Mouse (Mus musculus) limb, embryonic 13.5 days (tissue): Measurements from ENCODE around the gene Olfr263. TPM values are rescaled to one million over a fixed set of nuclear protein-coding genes. Genes with fewer than 3 reads are reported as not detected.

Experiments
- ATAC-seq: fragments of 200-750 bp; cut with Nextera tagmentation; 2 replicates; pipeline ENCODE4 v1.8.0; 2017; ENCODE audit warnings: low read depth, moderate number of reproducible peaks, moderate TSS enrichment; ENCODE audit not compliant: low FRiP score
- H3K27ac ChIP-seq: fragments of 300-500 bp; sonication (generic); 2 replicates; pipeline ENCODE4 v1.5.1; 2015; ENCODE audit warnings: inconsistent platforms, mild to moderate bottlenecking, moderate library complexity
- H3K27me3 ChIP-seq: fragments of 300-500 bp; sonication (generic); 2 replicates; pipeline ENCODE4 v1.6.1; 2015; ENCODE audit warnings: mild to moderate bottlenecking, inconsistent platforms
- H3K36me3 ChIP-seq: fragments of 300-500 bp; sonication (generic); 2 replicates; pipeline ENCODE4 v1.6.1; 2015; ENCODE audit warnings: inconsistent platforms, mild to moderate bottlenecking, moderate library complexity
- H3K4me1 ChIP-seq: fragments of 300-500 bp; sonication (generic); 2 replicates; pipeline ENCODE4 v1.6.1; 2015; ENCODE audit warnings: inconsistent platforms
- H3K4me2 ChIP-seq: fragments of 300-500 bp; sonication (generic); replicated peaks from 2 replicates; pipeline ENCODE4 v1.6.1; 2015; ENCODE audit warnings: inconsistent platforms, mild to moderate bottlenecking, moderate library complexity
- H3K4me3 ChIP-seq: fragments of 300-500 bp; sonication (generic); 2 replicates; pipeline ENCODE4 v1.5.1; 2015; ENCODE audit warnings: moderate library complexity, mild to moderate bottlenecking, inconsistent platforms
- H3K9ac ChIP-seq: fragments of 300-500 bp; sonication (generic); 2 replicates; pipeline ENCODE4 v1.6.1; 2015; ENCODE audit warnings: mild to moderate bottlenecking, inconsistent platforms
- H3K9me3 ChIP-seq: fragments of 300-500 bp; sonication (generic); 2 replicates; pipeline ENCODE4 v1.6.1; 2016; ENCODE audit warnings: inconsistent platforms
- WGBS: fragments of 180-500 bp; shearing (Covaris S2); methylation state at CpG from one replicate; pipeline ENCODE4 v1.1.7; 2015; 5-methylcytosine and 5-hydroxymethylcytosine counted together
- polyA plus RNA-seq: library from polyadenylated mRNA; unstranded; fragments of >200 nt; fragmentation: Nextera tagmentation; extraction: Ambion mirVana; gene quantifications from 2 replicates; pipeline ENCODE4 v1.2.1, GENCODE M21; 2015

Gene Olfr263
- polyA plus RNA-seq, 1 experiment from 2014 or later, result not detected

- no peak for ATAC-seq
- H3K27me3 ChIP-seq, result no peaks in the 10 kb centered on the region
- peak overlapping the region; percentile 69 for H3K4me2 ChIP-seq
- 7% methylated on average over 15 of the region's 15 CpGs for WGBS
- H3K4me3 ChIP-seq, result peak overlapping the region; percentile 62
- peak overlapping the region; percentile 51; the same call in 1 of the 2 replicates for H3K9ac ChIP-seq
- H3K36me3 ChIP-seq, result no peaks in the 10 kb centered on the region
- H3K27ac ChIP-seq, result peak overlapping the region; percentile 44; the same call in 1 of the 2 replicates
- H3K9me3 ChIP-seq, result no peaks in the 10 kb centered on the region
- peaks cover 23% of the 10 kb centered on the region for H3K4me1 ChIP-seq
These were observed 41.7 kb downstream of the Olfr263 start for GRCm38 (mm10) chr13:21171156-21171530.

GRCm38 (mm10) chr13:21171600-21172150 lies 42.2 kb downstream of the Olfr263 start:
- H3K4me2 ChIP-seq, result peak overlapping the region; percentile 69
- H3K9ac ChIP-seq, result peak overlapping the region; percentile 39; the same call in 1 of the 2 replicates
- H3K4me1 ChIP-seq, result peaks cover 19% of the 10 kb centered on the region
- H3K36me3 ChIP-seq, result no peaks in the 10 kb centered on the region
- under 1% methylated on average over 12 of the region's 12 CpGs for WGBS
- H3K27me3 ChIP-seq, result no peaks in the 10 kb centered on the region
- H3K9me3 ChIP-seq, result no peaks in the 10 kb centered on the region
- peak overlapping the region; percentile 62 for H3K4me3 ChIP-seq
- no peak overlapping the region for H3K27ac ChIP-seq
- no peak for ATAC-seq

GRCm38 (mm10) chr13:21172241-21173027 lies 43.0 kb downstream of the Olfr263 start:
- H3K4me1 ChIP-seq, result peaks cover 18% of the 10 kb centered on the region
- no peaks in the 10 kb centered on the region for H3K36me3 ChIP-seq
- 1% methylated on average over 16 of the region's 16 CpGs for WGBS
- peak; percentile 61 for ATAC-seq
- H3K4me2 ChIP-seq, result peak overlapping the region; percentile 69
- H3K27ac ChIP-seq, result peak overlapping the region; percentile 40; the same call in 1 of the 2 replicates
- peak overlapping the region; percentile 32; the same call in 1 of the 2 replicates for H3K9ac ChIP-seq
- H3K4me3 ChIP-seq, result peak overlapping the region; percentile 62
- H3K9me3 ChIP-seq, result no peaks in the 10 kb centered on the region
- H3K27me3 ChIP-seq, result no peaks in the 10 kb centered on the region

- Histone ChIP-seq H3K4me1 (peaks cover 18% of the 10 kb centered on the region), H3K9ac (peak overlapping the region; percentile 50), H3K4me2 (peak overlapping the region; percentile 69), H3K27me3 (no peaks in the 10 kb centered on the region), H3K9me3 (no peaks in the 10 kb centered on the region), H3K27ac (peak overlapping the region; percentile 69), H3K36me3 (no peaks in the 10 kb centered on the region), H3K4me3 (peak overlapping the region; percentile 62)
- under 1% methylated on average over 11 of the region's 11 CpGs for WGBS
- ATAC-seq, result peak; percentile 70
These were observed 43.6 kb downstream of the Olfr263 start for GRCm38 (mm10) chr13:21173072-21173471.

GRCm38 (mm10) chr13:21176733-21177132 lies 47.3 kb downstream of the Olfr263 start:
- 71% methylated on average over 11 of the region's 11 CpGs for WGBS
- H3K27me3 ChIP-seq, result no peaks in the 10 kb centered on the region
- H3K36me3 ChIP-seq, result peaks cover 2% of the 10 kb centered on the region; the same call in 1 of the 2 replicates
- no peak for ATAC-seq
- H3K27ac ChIP-seq, result no peak overlapping the region
- no peak overlapping the region for H3K4me2 ChIP-seq
- H3K4me3 ChIP-seq, result no peak overlapping the region
- no peaks in the 10 kb centered on the region for H3K9me3 ChIP-seq
- H3K9ac ChIP-seq, result no peak overlapping the region
- peaks cover 21% of the 10 kb centered on the region for H3K4me1 ChIP-seq

- no peak overlapping the region for H3K9ac ChIP-seq
- H3K27me3 ChIP-seq, result no peaks in the 10 kb centered on the region
- ATAC-seq, result no peak
- H3K27ac ChIP-seq, result no peak overlapping the region
- WGBS, result 62% methylated on average over 5 of the region's 5 CpGs
- no peaks in the 10 kb centered on the region for H3K9me3 ChIP-seq
- peaks cover 12% of the 10 kb centered on the region for H3K36me3 ChIP-seq
- H3K4me1 ChIP-seq, result peaks cover 27% of the 10 kb centered on the region
- H3K4me2 ChIP-seq, result no peak overlapping the region
- no peak overlapping the region for H3K4me3 ChIP-seq
These were observed 48.2 kb downstream of the Olfr263 start for GRCm38 (mm10) chr13:21177657-21178056.

GRCm38 (mm10) chr13:21178364-21178763 lies 48.9 kb downstream of the Olfr263 start:
- H3K27ac ChIP-seq, result no peak overlapping the region
- H3K4me1 ChIP-seq, result peaks cover 24% of the 10 kb centered on the region
- H3K4me3 ChIP-seq, result peak overlapping the region; percentile 99; the same call in 1 of the 2 replicates
- no peak for ATAC-seq
- H3K9me3 ChIP-seq, result no peaks in the 10 kb centered on the region
- WGBS, result 83% methylated on average over 5 of the region's 5 CpGs
- H3K9ac ChIP-seq, result peak overlapping the region; percentile 2; the same call in 1 of the 2 replicates
- peak overlapping the region; percentile 83 for H3K4me2 ChIP-seq
- H3K36me3 ChIP-seq, result peaks cover 19% of the 10 kb centered on the region
- no peaks in the 10 kb centered on the region for H3K27me3 ChIP-seq

- Histone ChIP-seq H3K9ac (peak within 1 kb of the TSS; percentile 96), H3K9me3 (no peaks in the 10 kb centered on the region), H3K4me1 (peaks cover 31% of the 10 kb centered on the region), H3K4me2 (peak within 1 kb of the TSS; percentile 83), H3K27me3 (no peaks in the 10 kb centered on the region), H3K27ac (peak within 1 kb of the TSS; percentile 97), H3K4me3 (peak within 1 kb of the TSS; percentile 99), H3K36me3 (peaks cover 28% of the 10 kb centered on the region)
- WGBS, result under 1% methylated on average over 15 of the region's 15 CpGs
- ATAC-seq, result peak; percentile 48; the same call in 1 of the 2 replicates
These were observed 49.9 kb downstream of the Olfr263 start, which contains the start of gene Trim27 for GRCm38 (mm10) chr13:21179367-21179723. Gene Trim27, plus strand, starts transcription at chr13:21179445.

- Histone ChIP-seq H3K9me3 (no peaks in the 10 kb centered on the region), H3K27ac (peak overlapping the region; percentile 97), H3K4me1 (peaks cover 31% of the 10 kb centered on the region), H3K4me2 (peak overlapping the region; percentile 83), H3K27me3 (no peaks in the 10 kb centered on the region), H3K36me3 (peaks cover 34% of the 10 kb centered on the region), H3K4me3 (peak overlapping the region; percentile 99), H3K9ac (peak overlapping the region; percentile 96)
- ATAC-seq, result peak; percentile 96
- under 1% methylated on average over 69 of the region's 80 CpGs for WGBS
These were observed 50.5 kb downstream of the Olfr263 start for GRCm38 (mm10) chr13:21179724-21180550.

- no peaks in the 10 kb centered on the region for H3K9me3 ChIP-seq
- H3K4me1 ChIP-seq, result peaks cover 37% of the 10 kb centered on the region
- peak overlapping the region; percentile 99 for H3K4me3 ChIP-seq
- no peaks in the 10 kb centered on the region for H3K27me3 ChIP-seq
- H3K36me3 ChIP-seq, result peaks cover 43% of the 10 kb centered on the region
- peak; percentile 30; the same call in 1 of the 2 replicates for ATAC-seq
- peak overlapping the region; percentile 83 for H3K4me2 ChIP-seq
- peak overlapping the region; percentile 96 for H3K9ac ChIP-seq
- under 1% methylated on average over 69 of the region's 71 CpGs for WGBS
- H3K27ac ChIP-seq, result peak overlapping the region; percentile 97
These were observed 51.4 kb downstream of the Olfr263 start for GRCm38 (mm10) chr13:21180551-21181530.

- peaks cover 37% of the 10 kb centered on the region for H3K4me1 ChIP-seq
- peaks cover 55% of the 10 kb centered on the region for H3K36me3 ChIP-seq
- H3K27me3 ChIP-seq, result no peaks in the 10 kb centered on the region
- WGBS, result 73% methylated on average over 7 of the region's 7 CpGs
- H3K9ac ChIP-seq, result peak overlapping the region; percentile 96
- H3K27ac ChIP-seq, result no peak overlapping the region; the same call in 1 of the 2 replicates
- H3K4me2 ChIP-seq, result peak overlapping the region; percentile 83
- no peak for ATAC-seq
- no peaks in the 10 kb centered on the region for H3K9me3 ChIP-seq
- H3K4me3 ChIP-seq, result peak overlapping the region; percentile 99
These were observed 52.6 kb downstream of the Olfr263 start for GRCm38 (mm10) chr13:21181996-21182395.
